Mouse (Mus musculus): ENCODE data around the gene Shisa9. TPM values are rescaled to one million over a fixed set of nuclear protein-coding genes. Genes with fewer than 3 reads are reported as not detected.

The Shisa9 gene
- polyA plus RNA-seq, 1 experiment from 2014 or later, result 9.7 TPM

Other genes starting within 250 kb of the Shisa9 start
- gene Cpped1, start 74.7 kb upstream of the Shisa9 start, polyA plus RNA-seq (2015; fragmentation: Nextera tagmentation; extraction: Ambion mirVana), result 12.8 and 16.7 TPM in 2 replicates